Mouse (Mus musculus) liver, postnatal 0 days (tissue): Measurements from ENCODE around the gene Pappa2. TPM values are rescaled to one million over a fixed set of nuclear protein-coding genes. Genes with fewer than 3 reads are reported as not detected.

Experiments used
- ATAC-seq: fragments of 200-750 bp; cut with Nextera tagmentation; 2 replicates; pipeline ENCODE4 v1.8.0; 2017; ENCODE audit warnings: mild to moderate bottlenecking, moderate library complexity
- DNase-seq: peaks from one replicate; pipeline ENCODE4 v3.0.0-alpha.2; 2016
- H3K27ac ChIP-seq: fragments of 300-500 bp; sonication (generic); 2 replicates; pipeline ENCODE4 v1.5.1; 2014; ENCODE audit warnings: antibody characterized with exemption, moderate library complexity, mild to moderate bottlenecking, low read depth
- H3K27me3 ChIP-seq: fragments of 300-500 bp; sonication (generic); 2 replicates; pipeline ENCODE4 v1.6.1; 2014; ENCODE audit warnings: low read length, control low read depth, mixed read lengths; ENCODE audit not compliant: insufficient read depth
- H3K36me3 ChIP-seq: fragments of 300-500 bp; sonication (generic); replicated peaks from 2 replicates; pipeline ENCODE4 v1.6.1; 2014; ENCODE audit warnings: mild to moderate bottlenecking, control low read depth, low read length, moderate library complexity, mixed read lengths; ENCODE audit not compliant: insufficient read depth
- H3K4me1 ChIP-seq: fragments of 300-500 bp; sonication (generic); 2 replicates; pipeline ENCODE4 v1.6.1; 2014; ENCODE audit warnings: antibody characterized with exemption, mild to moderate bottlenecking, control low read depth; ENCODE audit not compliant: insufficient read depth
- H3K4me2 ChIP-seq: fragments of 300-500 bp; sonication (generic); 2 replicates; pipeline ENCODE4 v1.6.1; 2014; ENCODE audit warnings: low read depth, mild to moderate bottlenecking, low read length, moderate library complexity, mixed read lengths
- H3K4me3 ChIP-seq: fragments of 300-500 bp; sonication (generic); 2 replicates; pipeline ENCODE4 v1.5.1; 2014; ENCODE audit warnings: low read depth, low read length
- H3K9ac ChIP-seq: fragments of 300-500 bp; sonication (generic); replicated peaks from 2 replicates; pipeline ENCODE4 v1.6.1; 2014; ENCODE audit warnings: mild to moderate bottlenecking, moderate library complexity
- H3K9me3 ChIP-seq: fragments of 300-500 bp; sonication (generic); 2 replicates; pipeline ENCODE4 v1.6.1; 2016; ENCODE audit warnings: mild to moderate bottlenecking, control low read depth, low read length, mixed read lengths
- CTCF ChIP-seq: sonication (generic); IDR thresholded peaks from 2 replicates; pipeline ENCODE4 v1.5.1; 2016; ENCODE audit warnings: antibody characterized with exemption, low read depth
- EP300 ChIP-seq: IDR thresholded peaks from 2 replicates; pipeline ENCODE4 v1.6.1; 2016; ENCODE audit warnings: antibody characterized with exemption, low read depth, mild to moderate bottlenecking
- WGBS: fragments of 180-500 bp; shearing (Covaris S2); extraction: QIAGEN DNeasy Blood & Tissue Kit; methylation state at CpG from one replicate; pipeline ENCODE4 v1.1.7; 2014; ENCODE audit not compliant: insufficient replicate concordance; 5-methylcytosine and 5-hydroxymethylcytosine counted together
- polyA plus RNA-seq: library from polyadenylated mRNA; unstranded; fragments of >200 nt; fragmentation: Nextera tagmentation; extraction: Ambion mirVana; gene quantifications from 2 replicates; pipeline ENCODE4 v1.2.1, GENCODE M21; 2015

Pappa2 gene
- polyA plus RNA-seq, 1 experiment from 2014 or later = 0.01 TPM

- no peaks in the 10 kb centered on the region for H3K36me3 ChIP-seq
- H3K27ac ChIP-seq = no peak overlapping the region
- TF ChIP-seq EP300 (no peak), CTCF (no peak)
- H3K9me3 ChIP-seq = no peaks in the 10 kb centered on the region
- H3K27me3 ChIP-seq = 0 out of 2 replicates have a peak, but pooled peaks cover 3% of the 10 kb centered on the region
- no peak overlapping the region for H3K9ac ChIP-seq
- no peak for ATAC-seq
- WGBS = 34% methylated on average over 8 of the region's 8 CpGs
- DNase-seq = no peak
- no peak overlapping the region for H3K4me2 ChIP-seq
- H3K4me1 ChIP-seq = no peaks in the 10 kb centered on the region
- H3K4me3 ChIP-seq = no peak overlapping the region
These were observed 19.7 kb downstream of the Pappa2 start for GRCm38 (mm10) chr1:158960549-158960948.

DNA sequence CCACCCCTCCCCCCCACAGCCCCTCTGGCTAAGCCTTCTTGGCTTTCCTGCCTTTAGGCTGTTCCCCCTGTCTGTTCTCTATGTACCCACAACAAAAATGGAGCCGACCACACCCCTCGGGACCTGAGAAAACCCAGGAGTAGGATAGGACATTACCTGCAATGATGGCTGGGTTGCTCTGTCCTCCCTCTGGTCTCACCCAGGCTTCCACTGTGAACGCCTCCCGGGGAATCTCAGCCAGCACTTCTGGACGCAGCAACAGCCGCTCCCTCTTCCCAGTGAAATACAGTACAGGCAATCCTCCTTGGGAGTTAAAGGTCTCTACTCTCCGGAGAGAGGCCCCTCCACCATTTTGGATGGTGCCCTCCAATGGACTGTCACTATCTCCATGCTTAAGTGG, 23.9 kb downstream of the Pappa2 start:
- Histone ChIP-seq H3K36me3 (no peaks in the 10 kb centered on the region), H3K4me3 (no peak overlapping the region), H3K9me3 (no peaks in the 10 kb centered on the region), H3K4me2 (no peak overlapping the region), H3K27me3 (0 out of 2 replicates have a peak, but pooled peaks cover 3% of the 10 kb centered on the region), H3K4me1 (no peaks in the 10 kb centered on the region), H3K9ac (no peak overlapping the region), H3K27ac (no peak overlapping the region)
- 71% methylated on average over 7 of the region's 7 CpGs for WGBS
- TF ChIP-seq CTCF = no peak
- TF ChIP-seq EP300 = no peak
- DNase-seq (no peak), ATAC-seq (no peak)

- H3K4me2 ChIP-seq = no peak overlapping the region
- H3K9ac ChIP-seq = no peak overlapping the region
- TF ChIP-seq CTCF = no peak
- TF ChIP-seq EP300 = no peak
- H3K4me3 ChIP-seq = no peak overlapping the region
- no peak for ATAC-seq
- DNase-seq = no peak
- no peaks in the 10 kb centered on the region for H3K9me3 ChIP-seq
- H3K36me3 ChIP-seq = no peaks in the 10 kb centered on the region
- WGBS = 56% methylated on average over 6 of the region's 6 CpGs
- no peaks in the 10 kb centered on the region for H3K4me1 ChIP-seq
- no peaks in the 10 kb centered on the region for H3K27me3 ChIP-seq
- no peak overlapping the region for H3K27ac ChIP-seq
These were observed 25.5 kb downstream of the Pappa2 start for GRCm38 (mm10) chr1:158954785-158955184.

- no peak overlapping the region for H3K4me2 ChIP-seq
- H3K9me3 ChIP-seq = no peaks in the 10 kb centered on the region
- H3K27ac ChIP-seq = no peak overlapping the region
- H3K27me3 ChIP-seq = no peaks in the 10 kb centered on the region
- H3K36me3 ChIP-seq = no peaks in the 10 kb centered on the region
- WGBS = 37% methylated on average over 6 of the region's 6 CpGs
- DNase-seq (peak; percentile 50), ATAC-seq (no peak)
- TF ChIP-seq CTCF (peak; percentile 88), EP300 (no peak)
- no peaks in the 10 kb centered on the region for H3K4me1 ChIP-seq
- H3K9ac ChIP-seq = no peak overlapping the region
- no peak overlapping the region for H3K4me3 ChIP-seq
These were observed 26.6 kb downstream of the Pappa2 start for GRCm38 (mm10) chr1:158953479-158954207.

- no peak for TF ChIP-seq CTCF
- no peak for TF ChIP-seq EP300
- Histone ChIP-seq H3K4me3 (no peak overlapping the region), H3K27ac (no peak overlapping the region), H3K27me3 (no peaks in the 10 kb centered on the region), H3K4me2 (no peak overlapping the region), H3K9ac (no peak overlapping the region), H3K4me1 (no peaks in the 10 kb centered on the region), H3K36me3 (no peaks in the 10 kb centered on the region), H3K9me3 (no peaks in the 10 kb centered on the region)
- WGBS = 74% methylated on average over 6 of the region's 6 CpGs
- no peak for ATAC-seq
- no peak for DNase-seq
These were observed 31.2 kb downstream of the Pappa2 start for GRCm38 (mm10) chr1:158949041-158949440.

- DNase-seq (no peak), ATAC-seq (no peak)
- Histone ChIP-seq H3K4me3 (no peak overlapping the region), H3K27ac (no peak overlapping the region), H3K9ac (no peak overlapping the region), H3K4me1 (no peaks in the 10 kb centered on the region), H3K36me3 (no peaks in the 10 kb centered on the region), H3K4me2 (no peak overlapping the region), H3K27me3 (no peaks in the 10 kb centered on the region), H3K9me3 (no peaks in the 10 kb centered on the region)
- WGBS = 55% methylated on average over 6 of the region's 6 CpGs
- no peak for TF ChIP-seq CTCF
- no peak for TF ChIP-seq EP300
These were observed 32.1 kb downstream of the Pappa2 start for GRCm38 (mm10) chr1:158947981-158948735.
